Mouse (Mus musculus) midbrain, embryonic 10.5 days (tissue): ENCODE results near the gene C1qtnf3. TPM values are rescaled to one million over a fixed set of nuclear protein-coding genes. Genes with fewer than 3 reads are reported as not detected.
A peak's percentile ranks its signal among the peaks of the same experiment; 100 is the strongest.

Experiments
- DNase-seq: peaks from one replicate; pipeline ENCODE4 v3.0.0-alpha.2; 2017; ENCODE audit warnings: low spot score
- H3K27ac ChIP-seq: fragments of 300-500 bp; sonication (generic); replicated peaks from 2 replicates; pipeline ENCODE4 v1.5.1; 2016; ENCODE audit warnings: mild to moderate bottlenecking
- H3K27me3 ChIP-seq: fragments of 300-500 bp; sonication (generic); 2 replicates; pipeline ENCODE4 v1.6.1; 2016; ENCODE audit warnings: low read depth, mild to moderate bottlenecking; ENCODE audit not compliant: poor library complexity, severe bottlenecking
- H3K36me3 ChIP-seq: fragments of 300-500 bp; sonication (generic); 2 replicates; pipeline ENCODE4 v1.6.1; 2016; ENCODE audit warnings: mild to moderate bottlenecking, moderate library complexity
- H3K4me1 ChIP-seq: fragments of 300-500 bp; sonication (generic); 2 replicates; pipeline ENCODE4 v1.6.1; 2016
- H3K4me3 ChIP-seq: fragments of 300-500 bp; sonication (generic); 2 replicates; pipeline ENCODE4 v1.5.1; 2016; ENCODE audit warnings: mild to moderate bottlenecking, moderate library complexity
- H3K9me3 ChIP-seq: fragments of 300-500 bp; sonication (generic); replicated peaks from 2 replicates; pipeline ENCODE4 v1.6.1; 2016; ENCODE audit warnings: mild to moderate bottlenecking
- WGBS: fragments of 180-500 bp; shearing (Covaris S2); methylation state at CpG from one replicate; pipeline ENCODE4 v1.1.7; 2016; 5-methylcytosine and 5-hydroxymethylcytosine counted together
- polyA plus RNA-seq: library from polyadenylated mRNA; unstranded; fragments of >200 nt; fragmentation: Nextera tagmentation; extraction: Ambion mirVana; gene quantifications from 2 replicates; pipeline ENCODE4 v1.2.1, GENCODE M21; 2016

Gene C1qtnf3
- polyA plus RNA-seq = 0.10 and 0.40 TPM in 2 replicates

- H3K9me3 ChIP-seq = no peaks in the 10 kb centered on the region
- H3K4me3 ChIP-seq = no peak within 1 kb of the TSS
- no peak within 1 kb of the TSS for H3K27ac ChIP-seq
- peaks cover 18% of the 10 kb centered on the region for H3K4me1 ChIP-seq
- H3K27me3 ChIP-seq = no peaks in the 10 kb centered on the region
- WGBS = 83% methylated on average over 23 of the region's 23 CpGs
- no peak for DNase-seq
- no peaks in the 10 kb centered on the region for H3K36me3 ChIP-seq
Measured at GRCm38 (mm10) chr15:10951951-10952759, at the start of gene C1qtnf3. Gene C1qtnf3, plus strand, starts transcription at chr15:10952332.

DNA sequence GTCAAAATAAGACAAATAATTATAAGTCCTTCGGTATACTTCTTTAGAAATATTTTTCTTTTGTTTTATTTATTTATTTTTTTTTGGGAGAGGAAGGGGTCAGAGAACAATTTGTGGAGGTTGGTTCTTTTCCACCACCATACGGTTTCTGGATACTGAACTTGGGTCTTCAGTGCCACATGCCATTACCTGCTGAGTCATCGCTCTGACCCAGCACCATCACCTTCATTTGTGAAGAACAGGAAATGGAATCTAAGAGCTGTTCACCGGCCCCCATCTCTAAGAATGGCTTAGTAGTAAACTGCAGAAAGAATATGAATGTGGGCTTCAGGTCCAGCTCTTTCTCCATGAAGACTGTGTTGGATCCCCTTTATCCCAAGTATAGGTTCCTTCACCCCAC, 49.8 kb upstream of the C1qtnf3 start:
- no peak overlapping the region for H3K27ac ChIP-seq
- H3K36me3 ChIP-seq = no peaks in the 10 kb centered on the region
- no peaks in the 10 kb centered on the region for H3K27me3 ChIP-seq
- H3K4me1 ChIP-seq = no peaks in the 10 kb centered on the region; the same call in 1 of the 2 replicates
- H3K4me3 ChIP-seq = no peak overlapping the region
- H3K9me3 ChIP-seq = no peaks in the 10 kb centered on the region
- 83% methylated on average over 4 of the region's 4 CpGs for WGBS
- DNase-seq = no peak

DNA sequence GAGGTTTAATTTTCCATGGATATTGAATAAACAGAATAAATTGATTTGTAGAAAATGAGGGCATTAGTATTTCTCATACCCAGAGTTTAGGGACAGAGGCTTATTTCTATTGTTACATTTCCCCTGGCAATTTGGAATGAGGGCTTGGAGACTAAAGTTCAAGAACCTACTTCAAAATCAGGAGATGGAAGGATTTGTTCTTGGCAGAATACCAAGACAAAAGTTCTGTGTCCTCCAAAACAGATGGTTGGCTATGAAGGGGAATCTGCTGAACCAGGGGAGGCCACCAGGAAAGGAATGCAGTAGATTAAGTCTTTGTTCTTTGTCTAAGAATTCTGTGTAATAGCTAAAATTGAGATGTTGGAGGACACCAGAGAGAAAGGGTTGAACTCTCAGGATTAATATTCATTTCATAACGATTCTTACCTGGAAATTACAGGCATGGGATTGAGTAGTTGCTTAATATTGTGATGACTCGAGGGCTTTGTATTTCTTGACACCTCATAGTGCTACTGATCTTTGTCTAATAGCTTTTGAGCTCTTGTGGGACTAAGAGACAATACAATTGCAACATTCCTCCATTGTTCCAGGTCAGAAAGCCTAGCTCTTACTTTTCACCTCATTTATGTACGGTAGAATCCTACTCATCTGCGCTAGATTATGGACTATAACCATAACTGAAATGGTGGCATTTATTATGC, 35.4 kb upstream of the C1qtnf3 start:
- Histone ChIP-seq H3K36me3 (no peaks in the 10 kb centered on the region), H3K4me1 (no peaks in the 10 kb centered on the region), H3K27ac (no peak overlapping the region), H3K9me3 (no peaks in the 10 kb centered on the region), H3K4me3 (no peak overlapping the region), H3K27me3 (no peaks in the 10 kb centered on the region)
- no peak for DNase-seq
- WGBS = 86% methylated on average over 4 of the region's 4 CpGs

DNA sequence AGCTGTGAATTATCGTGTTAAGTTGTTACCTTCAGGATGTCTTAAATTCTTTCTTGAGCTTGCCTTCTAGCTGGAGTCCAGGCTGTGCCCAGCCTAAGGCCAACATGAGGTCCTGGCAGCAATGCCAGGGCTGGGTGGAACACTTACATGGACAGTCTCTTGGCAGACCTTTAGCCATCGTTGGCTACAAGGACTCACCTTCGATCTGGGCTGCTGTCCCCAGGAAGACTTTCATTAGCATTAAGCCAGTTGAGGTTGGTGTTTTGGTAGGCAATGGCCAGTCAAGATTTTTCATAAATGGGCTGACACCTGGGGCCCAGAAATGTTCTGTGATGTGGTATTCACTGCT, 34.8 kb upstream of the C1qtnf3 start:
- Histone ChIP-seq H3K4me1 (peaks cover 4% of the 10 kb centered on the region; the same call in 1 of the 2 replicates), H3K27me3 (no peaks in the 10 kb centered on the region), H3K27ac (no peak overlapping the region), H3K4me3 (no peak overlapping the region), H3K36me3 (no peaks in the 10 kb centered on the region), H3K9me3 (no peaks in the 10 kb centered on the region)
- no peak for DNase-seq
- WGBS = 92% methylated on average over 3 of the region's 3 CpGs

DNA sequence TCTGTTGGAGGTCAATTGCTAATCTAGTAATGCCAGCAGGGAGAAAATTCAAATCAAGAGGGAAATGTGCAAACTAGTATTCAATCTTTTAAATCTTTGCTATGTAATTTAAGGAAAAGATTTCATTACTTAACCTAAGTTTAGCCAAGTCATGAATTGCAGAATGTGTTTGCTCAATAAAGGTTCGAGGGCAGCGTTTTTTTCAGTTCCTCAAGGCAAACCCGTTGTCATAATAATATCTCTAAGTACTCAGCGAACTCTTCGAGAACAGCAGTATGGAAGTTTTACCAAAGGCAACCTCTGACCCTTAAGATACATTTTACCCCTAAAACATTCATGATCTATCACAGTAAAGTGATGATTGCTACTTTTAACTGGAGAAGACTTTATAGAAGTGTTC, 31.9 kb upstream of the C1qtnf3 start:
- no peak overlapping the region for H3K4me3 ChIP-seq
- H3K27ac ChIP-seq = no peak overlapping the region
- no peaks in the 10 kb centered on the region for H3K27me3 ChIP-seq
- WGBS = 80% methylated on average over 5 of the region's 5 CpGs
- H3K36me3 ChIP-seq = no peaks in the 10 kb centered on the region
- H3K9me3 ChIP-seq = no peaks in the 10 kb centered on the region
- no peak for DNase-seq
- H3K4me1 ChIP-seq = peaks cover 9% of the 10 kb centered on the region; the same call in 1 of the 2 replicates

DNA sequence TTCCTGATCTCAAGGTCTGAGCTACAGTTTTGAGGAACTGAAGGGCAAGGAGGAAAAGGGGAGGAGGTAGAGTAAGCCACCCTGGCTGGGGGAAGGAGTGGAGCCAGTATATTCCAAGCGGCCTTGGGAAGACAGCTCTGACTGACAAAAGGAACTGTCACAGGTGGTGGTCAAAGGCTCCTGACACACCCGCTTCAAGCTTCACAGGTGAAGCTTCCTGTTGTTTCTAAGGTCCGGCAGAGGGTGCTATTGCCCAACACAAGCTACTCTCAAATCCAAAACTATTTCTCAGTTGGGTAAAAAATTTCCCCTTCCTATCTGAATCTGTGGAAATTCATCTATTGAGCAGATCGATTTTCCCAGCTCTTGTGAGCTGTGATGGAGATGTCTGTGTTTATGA, 31.1 kb upstream of the C1qtnf3 start:
- WGBS = 29% methylated on average over 4 of the region's 4 CpGs
- peak; percentile 15 for DNase-seq
- no peaks in the 10 kb centered on the region for H3K9me3 ChIP-seq
- no peak overlapping the region for H3K4me3 ChIP-seq
- no peaks in the 10 kb centered on the region for H3K27me3 ChIP-seq
- no peak overlapping the region for H3K27ac ChIP-seq
- no peaks in the 10 kb centered on the region for H3K36me3 ChIP-seq
- H3K4me1 ChIP-seq = peaks cover 9% of the 10 kb centered on the region; the same call in 1 of the 2 replicates

GRCm38 (mm10) chr15:10922061-10922460, 30.1 kb upstream of the C1qtnf3 start:
- Histone ChIP-seq H3K4me3 (no peak overlapping the region), H3K27ac (no peak overlapping the region), H3K4me1 (peaks cover 12% of the 10 kb centered on the region), H3K27me3 (no peaks in the 10 kb centered on the region), H3K36me3 (no peaks in the 10 kb centered on the region), H3K9me3 (no peaks in the 10 kb centered on the region)
- no peak for DNase-seq

- Histone ChIP-seq H3K27me3 (no peaks in the 10 kb centered on the region), H3K4me1 (peaks cover 17% of the 10 kb centered on the region), H3K9me3 (no peaks in the 10 kb centered on the region), H3K36me3 (no peaks in the 10 kb centered on the region), H3K4me3 (no peak overlapping the region), H3K27ac (no peak overlapping the region)
- WGBS = 35% methylated on average over 3 of the region's 3 CpGs
- DNase-seq = no peak
Measured at GRCm38 (mm10) chr15:10922570-10922969, 29.6 kb upstream of the C1qtnf3 start.

DNA sequence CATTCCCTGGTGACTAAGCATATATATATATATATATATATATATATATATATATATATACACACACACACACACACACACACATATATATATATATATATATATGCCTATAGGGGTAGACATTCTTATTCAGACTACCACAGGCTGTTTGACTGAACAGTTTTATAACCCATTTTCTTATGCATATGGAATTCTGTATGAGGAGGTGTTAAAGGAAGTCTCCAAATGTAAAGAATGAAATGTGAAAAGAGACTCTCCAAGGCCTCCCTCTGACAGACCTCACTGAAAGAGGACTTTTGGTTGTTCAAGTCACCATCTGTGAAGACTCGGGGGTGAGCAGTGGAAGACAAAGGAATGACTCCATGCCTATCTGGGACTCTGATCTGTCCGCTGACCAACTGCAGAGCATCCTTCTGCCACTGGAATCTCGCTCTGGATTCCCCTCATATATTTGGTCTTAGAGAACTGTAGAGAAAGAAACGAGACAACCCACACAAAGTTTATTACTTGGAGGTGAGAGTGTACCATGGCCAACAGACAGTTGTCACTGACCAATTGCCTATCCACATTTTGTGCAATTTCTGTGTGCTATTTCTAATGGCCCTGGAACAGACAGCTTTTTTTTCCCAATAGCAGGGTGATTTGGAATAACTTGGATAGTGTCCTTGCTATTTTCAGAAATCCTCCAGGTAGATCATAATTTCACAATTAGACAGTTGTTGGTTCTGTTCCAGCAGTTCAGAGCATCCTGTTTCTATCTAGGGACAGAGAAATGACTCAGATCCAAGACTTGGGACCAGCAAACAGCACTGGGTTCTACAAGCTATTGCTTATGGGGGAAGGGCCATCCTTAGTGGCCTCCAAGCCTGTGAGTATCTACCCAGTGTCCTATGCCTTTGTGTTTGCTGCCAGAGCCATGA, 28.8 kb upstream of the C1qtnf3 start:
- WGBS = 76% methylated on average over 4 of the region's 4 CpGs
- no peak overlapping the region for H3K27ac ChIP-seq
- H3K4me1 ChIP-seq = peaks cover 22% of the 10 kb centered on the region
- H3K27me3 ChIP-seq = no peaks in the 10 kb centered on the region
- DNase-seq = no peak
- H3K9me3 ChIP-seq = no peaks in the 10 kb centered on the region
- no peaks in the 10 kb centered on the region for H3K36me3 ChIP-seq
- H3K4me3 ChIP-seq = no peak overlapping the region

DNA sequence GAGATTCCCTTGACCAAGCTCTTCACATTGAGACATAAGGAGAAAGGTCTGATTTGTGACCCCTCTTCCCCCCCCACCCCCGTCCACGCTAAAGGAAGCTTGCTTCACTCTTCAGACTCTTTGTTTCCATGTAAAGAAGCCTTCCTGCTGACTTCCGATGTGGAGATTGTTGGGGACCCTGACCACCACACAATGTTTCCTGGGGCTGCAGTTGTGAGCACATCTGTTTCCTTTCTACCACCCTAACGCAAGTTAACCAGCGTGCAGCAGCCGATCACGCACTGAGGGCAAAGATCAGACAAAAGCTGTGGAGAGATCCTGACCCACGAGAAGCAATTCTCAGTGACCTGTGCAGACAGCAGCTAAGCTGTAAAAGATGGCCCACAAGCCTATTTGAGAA, 24.8 kb upstream of the C1qtnf3 start:
- no peaks in the 10 kb centered on the region for H3K27me3 ChIP-seq
- no peaks in the 10 kb centered on the region for H3K36me3 ChIP-seq
- no peaks in the 10 kb centered on the region for H3K9me3 ChIP-seq
- DNase-seq = peak; percentile 35
- 47% methylated on average over 8 of the region's 8 CpGs for WGBS
- H3K27ac ChIP-seq = 0 out of 2 replicates have a peak overlapping the region, but pooled peaks have one; percentile 4
- H3K4me3 ChIP-seq = no peak overlapping the region
- H3K4me1 ChIP-seq = peaks cover 18% of the 10 kb centered on the region

GRCm38 (mm10) chr15:10928633-10929270, 23.4 kb upstream of the C1qtnf3 start:
- Histone ChIP-seq H3K4me3 (no peak overlapping the region), H3K36me3 (no peaks in the 10 kb centered on the region)
- 92% methylated on average over 5 of the region's 5 CpGs for WGBS

DNA sequence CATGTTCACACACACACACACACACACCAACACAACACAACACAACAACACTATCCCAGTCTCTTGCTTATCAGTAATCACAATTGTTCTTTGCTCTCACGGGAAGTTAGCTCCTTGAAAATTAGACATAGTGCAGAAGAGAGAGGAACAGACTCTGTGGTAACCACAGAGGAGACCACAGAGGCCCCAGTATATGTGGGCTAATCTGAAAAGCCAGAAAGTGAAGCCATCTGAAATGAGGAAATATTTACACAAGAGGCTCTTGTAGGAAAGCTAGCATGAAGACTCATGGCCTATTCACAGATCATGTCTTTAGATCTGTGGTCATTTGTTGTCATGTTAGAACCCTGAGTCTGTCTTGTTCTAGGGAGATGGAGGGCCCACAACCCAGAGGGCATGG, 18.2 kb upstream of the C1qtnf3 start:
- Histone ChIP-seq H3K4me3 (no peak overlapping the region), H3K9me3 (no peaks in the 10 kb centered on the region), H3K27me3 (no peaks in the 10 kb centered on the region), H3K27ac (no peak overlapping the region), H3K36me3 (no peaks in the 10 kb centered on the region), H3K4me1 (no peaks in the 10 kb centered on the region)
- no peak for DNase-seq
- WGBS = 93% methylated on average over 1 of the region's 1 CpGs

More at GRCm38 (mm10) chr15:10928633-10929270, 23.4 kb upstream of the C1qtnf3 start:
- Histone ChIP-seq H3K4me1 (peaks cover 13% of the 10 kb centered on the region), H3K27ac (no peak overlapping the region), H3K9me3 (no peaks in the 10 kb centered on the region), H3K27me3 (no peaks in the 10 kb centered on the region)
- no peak for DNase-seq
